Mouse (Mus musculus): ENCODE data around the gene Ankfy1.
"Not testable (repeated sequence)": the region's sequence is repeated elsewhere in the genome, so short reads cannot be mapped to it uniquely, and the experiment has no call there.

The Ankfy1 gene

GRCm38 (mm10) chr11:72723871-72724270 is 34.1 kb downstream of the Ankfy1 start:
- no peak for DNase-seq

DNA sequence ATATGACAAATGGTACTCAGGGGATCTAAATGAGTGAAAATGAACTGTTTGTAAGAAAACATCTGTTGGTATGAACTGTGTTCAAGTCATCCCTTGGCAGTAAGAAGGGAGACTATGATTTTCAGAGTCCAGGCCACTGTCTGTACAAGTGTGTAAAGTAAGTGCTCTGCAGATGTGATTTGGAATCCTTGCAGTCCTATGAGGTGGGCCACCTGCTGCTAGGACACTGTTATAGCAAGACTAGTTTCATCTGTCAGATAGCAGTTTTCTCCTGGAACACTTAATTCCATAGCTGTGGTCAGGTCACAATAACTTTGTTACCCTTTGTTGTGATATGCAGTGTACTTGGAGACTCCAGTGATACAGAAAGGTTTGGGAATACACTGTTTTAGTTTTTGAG is 36.2 kb downstream of the Ankfy1 start:
- DNase-seq, result peak; percentile 26

- DNase-seq, result no peak
Observed at GRCm38 (mm10) chr11:72733736-72734135, 43.9 kb downstream of the Ankfy1 start.

DNA sequence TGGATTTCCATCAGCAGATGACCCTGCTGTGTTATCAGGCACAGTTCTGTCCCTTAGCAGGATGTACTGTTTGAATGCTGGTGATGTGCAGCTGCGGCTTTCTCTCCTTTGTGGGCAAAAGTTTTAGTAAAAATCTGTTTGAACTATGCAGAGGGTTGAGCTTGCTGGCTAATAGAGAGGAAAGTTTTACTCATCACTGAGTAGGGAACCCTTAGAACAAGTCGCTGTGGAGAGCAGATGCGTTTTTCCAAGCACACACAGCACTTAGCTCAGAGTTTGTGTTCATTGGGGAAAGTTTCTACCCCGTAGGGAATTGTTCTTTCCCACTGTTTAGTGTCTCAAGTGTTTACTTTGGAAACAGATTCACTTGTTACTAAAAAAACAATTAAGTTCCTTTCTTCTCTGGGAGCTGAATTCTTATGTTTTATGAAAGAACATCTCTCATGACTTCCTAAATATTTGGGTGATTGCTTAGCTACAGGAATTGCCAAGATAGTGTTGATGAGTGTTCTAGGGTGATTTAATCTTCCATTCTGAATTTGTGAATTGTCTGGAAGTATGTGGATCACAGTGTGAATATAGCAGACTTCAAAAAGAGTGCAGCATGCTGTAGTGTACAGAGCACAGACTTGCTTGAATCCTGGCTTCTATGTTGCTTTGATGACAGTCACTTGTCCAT is 45.2 kb downstream of the Ankfy1 start:
- DNase-seq, result no peak

DNA sequence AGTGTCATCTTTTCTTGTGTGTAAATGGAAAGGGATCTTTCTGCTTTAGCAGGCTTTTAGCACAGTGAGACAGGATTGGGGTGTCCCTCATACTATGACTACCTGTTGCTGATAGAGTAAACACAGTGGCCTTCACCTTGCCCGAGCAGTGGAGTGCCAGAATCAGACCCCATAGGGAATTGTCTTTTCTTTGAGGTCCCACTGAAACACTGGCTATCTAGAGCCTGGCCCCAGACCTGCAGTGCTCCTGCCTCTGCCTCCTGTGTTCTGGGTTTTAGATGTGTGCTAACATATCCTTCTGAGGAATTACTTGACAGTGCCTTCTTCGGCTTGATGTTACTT is 45.7 kb downstream of the Ankfy1 start:
- DNase-seq, result no peak

DNA sequence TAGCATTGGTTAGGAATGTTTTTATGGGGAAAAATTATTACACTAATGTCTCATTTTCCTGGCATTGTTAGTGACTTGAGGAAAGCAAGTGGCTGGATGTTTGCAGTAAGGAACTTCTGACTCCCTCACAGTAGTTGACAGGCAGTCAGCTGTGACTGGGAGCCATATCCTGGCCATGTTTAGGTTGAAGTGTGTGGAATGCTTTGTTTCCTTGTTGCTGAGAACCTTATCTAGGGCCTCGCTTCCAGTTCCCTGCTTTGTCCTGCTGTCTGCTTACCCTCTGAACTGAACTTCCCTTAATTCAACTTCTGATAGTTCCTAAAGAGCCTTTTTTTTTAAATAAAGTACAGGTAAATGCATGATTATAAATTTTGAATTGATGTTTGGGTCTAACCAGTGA is 46.5 kb downstream of the Ankfy1 start:
- DNase-seq, result no peak

DNA sequence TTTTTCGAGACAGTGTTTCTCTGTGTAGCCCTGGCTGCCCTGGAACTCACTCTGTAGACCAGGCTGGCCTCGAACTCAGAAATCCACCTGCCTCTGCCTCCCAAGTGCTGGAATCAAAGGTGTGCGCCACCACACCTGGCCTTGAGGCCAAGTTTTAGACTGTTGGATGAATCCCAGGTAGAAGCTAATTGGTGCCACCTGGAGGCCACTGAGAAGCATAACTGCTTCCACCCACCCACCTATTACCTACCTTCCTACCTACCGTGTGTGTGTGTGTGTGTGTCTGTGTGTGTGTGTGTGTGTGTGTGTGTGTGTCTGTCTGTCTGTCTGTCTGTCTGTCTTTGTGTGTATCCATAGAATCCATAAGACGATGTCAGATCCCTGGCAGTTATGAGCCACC is 47.7 kb downstream of the Ankfy1 start:
- DNase-seq, result not testable (repeated sequence)

DNA sequence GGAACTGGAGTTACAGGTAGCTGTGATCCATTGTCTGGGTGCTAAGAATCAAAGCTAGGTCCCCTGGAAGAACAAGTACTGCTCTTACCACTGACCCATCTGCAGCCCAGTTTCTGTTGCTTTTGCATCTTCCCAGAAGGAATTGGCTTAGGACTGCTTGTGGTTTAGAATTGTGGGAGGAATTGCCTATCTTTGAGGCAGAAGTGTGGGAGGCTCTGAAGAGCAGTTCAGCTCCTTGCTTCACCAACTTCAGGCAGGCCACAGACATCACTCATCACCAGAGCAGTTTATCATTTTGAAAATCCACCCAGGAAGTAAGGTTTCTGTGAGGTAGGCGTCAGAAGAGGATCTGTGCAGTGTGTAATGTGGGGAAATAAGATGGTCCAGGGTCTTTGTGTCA is 49.2 kb downstream of the Ankfy1 start:
- no peak for DNase-seq

- no peak for DNase-seq
Observed at GRCm38 (mm10) chr11:72751956-72752355, 62.1 kb downstream of the Ankfy1 start.

- no peak for DNase-seq
Observed at GRCm38 (mm10) chr11:72758316-72758715, 68.5 kb downstream of the Ankfy1 start.

GRCm38 (mm10) chr11:72759581-72759980 is 69.8 kb downstream of the Ankfy1 start:
- DNase-seq, result no peak

GRCm38 (mm10) chr11:72760781-72761180 is 71.0 kb downstream of the Ankfy1 start:
- no peak for DNase-seq

GRCm38 (mm10) chr11:72764270-72764669 is 74.5 kb downstream of the Ankfy1 start:
- DNase-seq, result no peak

DNA sequence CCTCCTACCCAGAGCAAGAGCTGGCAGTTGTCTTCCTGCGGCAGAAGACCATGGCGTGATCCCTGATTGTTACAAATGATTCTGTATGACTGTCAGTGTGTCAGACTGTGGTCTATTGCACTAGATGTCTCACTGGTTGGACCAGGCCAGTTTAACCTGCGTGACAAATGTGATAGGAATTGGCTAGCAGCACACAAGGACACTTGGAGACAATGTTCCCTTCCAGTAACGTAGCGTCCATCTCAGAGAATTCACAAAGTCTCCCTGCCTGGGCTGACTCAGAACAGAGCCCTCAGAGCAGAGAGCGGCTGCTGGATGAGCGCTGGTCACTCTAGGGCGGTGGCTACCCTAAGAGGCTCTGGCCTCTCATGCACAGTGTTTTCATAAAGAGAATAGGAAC is 77.9 kb downstream of the Ankfy1 start:
- no peak for DNase-seq

DNA sequence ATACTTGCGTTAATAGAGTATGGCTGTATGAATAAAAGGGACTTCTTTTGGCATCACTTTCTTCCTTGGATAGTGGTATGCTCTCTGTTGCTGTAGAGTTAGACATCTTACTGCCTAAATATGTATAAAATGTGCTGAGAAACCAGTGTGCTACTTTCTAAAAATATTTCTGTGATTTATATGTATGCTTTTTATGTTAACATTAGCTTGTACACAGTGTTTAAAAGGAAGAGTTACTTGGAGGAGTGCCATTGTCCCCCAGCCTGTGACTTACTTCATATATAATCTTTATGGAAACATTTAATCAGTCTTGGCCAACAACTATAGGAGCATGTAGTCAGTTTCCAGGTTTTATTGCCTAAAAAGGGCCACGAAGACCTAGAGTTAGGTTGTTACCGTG is 79.3 kb downstream of the Ankfy1 start:
- DNase-seq, result no peak

DNA sequence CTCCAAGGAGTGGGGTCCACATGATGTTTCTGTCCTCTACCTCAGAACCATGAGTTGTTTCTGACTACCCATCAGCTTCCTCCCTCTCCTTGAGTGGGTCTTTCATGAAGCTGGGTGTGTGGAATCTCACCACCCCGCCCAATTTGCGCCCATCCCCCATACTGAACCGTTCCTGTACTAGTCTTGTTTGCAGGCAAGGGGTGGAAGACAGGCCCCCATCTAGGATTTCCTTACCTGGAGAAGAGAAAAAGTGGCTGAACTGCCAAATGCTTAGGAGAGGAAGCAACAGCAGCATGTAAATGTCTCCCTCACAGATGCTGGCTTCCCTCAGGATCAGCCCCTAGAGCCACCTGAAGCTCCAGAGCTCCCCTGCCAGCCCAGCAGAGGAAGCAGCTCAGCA is 80.5 kb downstream of the Ankfy1 start:
- no peak for DNase-seq

DNA sequence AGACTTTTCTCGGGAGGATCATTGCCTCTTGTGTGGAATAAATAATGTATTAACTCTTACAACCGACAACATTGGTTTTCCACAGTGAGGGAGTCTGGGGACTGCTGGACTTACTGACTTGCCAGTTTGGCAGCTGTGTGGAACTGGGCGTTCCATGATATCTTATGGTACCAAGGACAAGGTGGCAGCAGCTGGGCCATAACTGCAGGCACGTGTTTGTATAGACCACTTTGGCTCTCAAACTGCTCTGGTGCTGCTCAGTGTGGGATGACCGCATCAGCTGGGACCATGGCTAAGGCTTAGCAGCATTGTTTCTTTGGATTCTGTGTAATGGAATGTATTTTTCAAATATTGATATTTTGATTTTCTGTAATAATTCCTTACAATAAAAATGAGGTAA is 81.0 kb downstream of the Ankfy1 start:
- DNase-seq, result no peak

GRCm38 (mm10) chr11:72771461-72771860 is 81.7 kb downstream of the Ankfy1 start:
- DNase-seq, result no peak

- not testable (repeated sequence) for DNase-seq
Observed at GRCm38 (mm10) chr11:72772611-72773010, 82.8 kb downstream of the Ankfy1 start.

DNA sequence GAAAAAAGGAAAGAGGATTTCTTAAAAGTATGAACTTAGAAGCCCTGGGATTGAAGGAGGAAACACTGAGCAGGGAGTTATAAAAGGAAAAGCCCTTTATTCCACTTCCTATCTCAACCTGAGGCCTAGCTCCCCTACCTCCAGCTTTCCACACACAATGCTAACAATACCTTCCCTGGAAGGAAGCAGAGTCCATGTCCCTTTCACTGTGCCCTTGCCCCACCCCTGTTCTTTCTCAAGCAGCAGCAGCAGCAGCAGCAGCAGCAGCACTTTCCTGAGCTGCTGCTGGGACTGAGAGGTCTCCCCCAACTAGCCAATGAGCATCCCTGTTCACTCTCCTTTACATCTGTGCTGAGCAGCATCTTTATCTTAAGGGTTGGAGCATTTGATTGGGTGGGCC is 89.2 kb downstream of the Ankfy1 start:
- no peak for DNase-seq

DNA sequence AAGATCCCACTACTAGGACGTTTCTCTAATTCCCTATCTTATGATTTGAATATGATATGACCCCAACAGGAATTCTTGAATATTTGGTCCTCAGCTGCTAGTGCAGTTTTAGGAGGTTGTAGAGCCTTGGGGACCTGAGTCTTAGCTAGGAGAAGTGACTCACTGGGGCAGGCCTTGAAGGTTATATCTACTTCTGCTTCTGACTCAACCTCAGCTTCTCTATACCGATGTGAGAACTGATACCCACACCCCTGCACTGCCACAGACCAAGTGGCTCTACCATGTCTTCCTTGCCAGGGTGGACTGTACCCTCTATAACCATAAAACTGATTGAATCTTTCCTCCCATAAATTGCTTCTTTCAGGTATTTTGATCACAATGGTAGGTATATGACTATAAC is 92.3 kb downstream of the Ankfy1 start:
- DNase-seq, result no peak

DNA sequence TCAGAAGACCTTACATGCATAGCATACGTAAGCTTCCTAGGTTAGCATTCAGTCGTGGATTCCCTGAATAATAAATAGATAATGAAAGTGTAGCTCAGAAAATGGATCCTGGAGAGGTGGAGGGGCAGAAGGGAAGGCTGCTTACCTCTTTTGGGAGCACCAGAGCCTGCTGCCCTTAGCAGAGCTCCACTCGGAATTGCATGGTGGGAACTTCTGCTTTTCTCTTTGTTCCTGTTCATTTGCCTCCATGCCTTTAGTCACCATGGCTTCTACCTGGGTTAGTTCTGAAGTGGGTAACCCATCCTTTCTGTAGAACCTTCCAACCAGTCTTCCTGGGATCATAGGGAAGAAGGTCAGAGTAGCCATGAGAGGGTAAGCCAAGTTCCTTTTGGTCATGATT is 92.7 kb downstream of the Ankfy1 start:
- no peak for DNase-seq

GRCm38 (mm10) chr11:72792033-72792432 is 102.2 kb downstream of the Ankfy1 start:
- DNase-seq, result no peak

DNA sequence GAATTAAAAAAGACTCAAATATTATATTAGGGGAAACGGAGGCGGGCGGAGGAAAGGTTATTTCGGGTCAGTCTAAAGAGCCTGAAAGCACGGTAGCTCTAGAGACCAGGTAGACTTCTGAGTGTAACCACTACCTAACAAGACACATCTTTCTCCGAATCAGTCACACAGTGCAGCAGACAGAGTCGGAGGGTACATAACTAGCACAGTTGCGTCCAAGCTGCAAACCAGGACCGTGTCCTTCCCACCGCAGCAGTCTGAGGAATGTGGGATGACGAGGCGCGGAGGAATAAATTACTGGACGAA is 105.3 kb downstream of the Ankfy1 start:
- no peak for DNase-seq

DNA sequence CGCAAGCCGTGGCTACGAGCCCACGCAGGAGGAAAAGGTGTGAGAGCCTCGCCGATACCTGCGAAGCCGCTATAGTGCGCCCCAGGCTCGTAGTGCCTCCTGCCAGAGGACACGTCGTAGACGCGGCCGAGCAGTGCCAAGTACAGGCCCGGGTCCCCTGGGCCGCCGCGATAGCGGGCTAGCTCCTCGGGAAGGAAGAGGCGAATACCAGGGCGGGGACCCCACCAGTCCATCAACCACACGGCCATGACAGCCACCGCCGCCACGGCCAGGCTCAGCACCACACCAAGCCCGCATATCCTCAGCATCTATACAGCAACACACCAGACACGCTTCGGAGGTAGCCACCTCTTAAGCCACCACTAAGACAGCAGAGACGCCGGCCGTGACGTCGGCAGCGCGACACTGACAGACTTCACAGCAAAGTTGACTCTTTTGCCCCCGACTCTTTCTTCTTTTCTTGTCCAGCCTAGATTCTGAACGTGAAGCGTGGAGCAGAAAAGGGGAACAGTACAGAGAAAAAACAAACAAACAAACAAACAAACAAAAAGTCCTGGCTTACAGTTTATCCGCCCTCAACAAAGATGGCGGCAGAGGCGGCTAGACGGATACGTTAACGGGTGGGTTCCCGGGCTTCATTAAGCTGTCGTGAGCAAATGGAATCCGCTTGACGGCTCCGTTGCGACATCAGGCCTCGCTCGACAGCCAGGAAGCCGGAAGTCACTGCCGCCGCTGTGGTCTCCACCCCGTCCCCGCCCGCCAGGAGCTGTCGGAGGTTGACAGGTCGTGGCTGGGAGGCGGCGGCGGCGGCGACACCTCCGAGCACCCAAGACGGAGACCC is 105.9 kb downstream of the Ankfy1 start, which contains the start of the genes Cyb5d2 and Zzef1:
Cyb5d2 (minus strand) TSS at position 688 of the 841 bp plus-strand sequence.
Zzef1 (plus strand) TSS at position 772 of the 841 bp plus-strand sequence.
- DNase-seq, result peak; percentile 97
